In genomic region chr10:80147146-80147718, GRCm38 (mm10) we compare ENCODE assay signal across 8 mouse cellular contexts. TPM values are rescaled to one million over a fixed set of nuclear protein-coding genes. Genes with fewer than 3 reads are reported as not detected.
DNase-seq lines count a peak whose midpoint lies in the region; ATAC-seq and TF ChIP-seq lines count a peak whose summit lies in the region.

No protein-coding gene starts in this region.

- peak overlapping the region; percentile 99 for H3K4me2 ChIP-seq in liver, embryonic 13.5 days

- DNase-seq in kidney, adult 2 months: no peak
- no peak for DNase-seq in kidney, postnatal 25 days
- DNase-seq in hindbrain, embryonic 10.5 days (ENCODE audit: low spot score): no peak
- DNase-seq in liver, embryonic 13.5 days: peak; percentile 53
- no peak for DNase-seq in urinary bladder, postnatal 14 days (ENCODE audit: low spot score)
- DNase-seq in embryo, embryonic 11 days: no peak
- DNase-seq in layer of hippocampus, adult 18-20 months (ENCODE audit: low spot score in 2 of 2): no peak

- H3K9ac ChIP-seq in liver, embryonic 13.5 days: peak overlapping the region; percentile 90

- peak overlapping the region; percentile 91; the same call in 1 of the 2 replicates for H3K4me3 ChIP-seq in kidney, adult 2 months (ENCODE audit: insufficient read depth, low read depth, low read length)
- peak overlapping the region; percentile 89 for H3K4me3 ChIP-seq in brown adipose tissue, adult 24 weeks (ENCODE audit: insufficient read depth, low read depth, low read length)
- H3K4me3 ChIP-seq in hindbrain, embryonic 10.5 days: peak overlapping the region; percentile 99
- peak overlapping the region; percentile 91 for H3K4me3 ChIP-seq in liver, embryonic 13.5 days (replicated peaks)

- H3K27ac ChIP-seq in kidney, adult 2 months (ENCODE audit: insufficient read depth, low read depth, low read length): peak overlapping the region; percentile 97
- H3K27ac ChIP-seq in brown adipose tissue, adult 24 weeks (replicated peaks; ENCODE audit: low read depth, low read length): peak overlapping the region; percentile 97
- peak overlapping the region; percentile 100 for H3K27ac ChIP-seq in hindbrain, embryonic 10.5 days
- peak overlapping the region; percentile 98 for H3K27ac ChIP-seq in liver, embryonic 13.5 days

- H3K27me3 ChIP-seq in kidney, adult 2 months (replicated peaks; ENCODE audit: control insufficient read depth, insufficient read depth, low read length): no peaks in the 10 kb centered on the region
- H3K27me3 ChIP-seq in hindbrain, embryonic 10.5 days (ENCODE audit: insufficient read depth, poor library complexity, severe bottlenecking): no peaks in the 10 kb centered on the region
- H3K27me3 ChIP-seq in liver, embryonic 13.5 days: no peaks in the 10 kb centered on the region

- no peaks in the 10 kb centered on the region for H3K9me3 ChIP-seq in hindbrain, embryonic 10.5 days
- H3K9me3 ChIP-seq in liver, embryonic 13.5 days (replicated peaks): no peaks in the 10 kb centered on the region

- H3K36me3 ChIP-seq in kidney, adult 2 months (ENCODE audit: control insufficient read depth, insufficient read depth, low read length): peaks cover 6% of the 10 kb centered on the region; the same call in 1 of the 2 replicates
- H3K36me3 ChIP-seq in hindbrain, embryonic 10.5 days: peaks cover 67% of the 10 kb centered on the region
- H3K36me3 ChIP-seq in liver, embryonic 13.5 days: peaks cover 62% of the 10 kb centered on the region

- H3K4me1 ChIP-seq in kidney, adult 2 months (ENCODE audit: control insufficient read depth, insufficient read depth, low read length): peaks cover 24% of the 10 kb centered on the region
- H3K4me1 ChIP-seq in brown adipose tissue, adult 24 weeks (ENCODE audit: control insufficient read depth, insufficient read depth, insufficient read length, low read length): peaks cover 7% of the 10 kb centered on the region
- H3K4me1 ChIP-seq in hindbrain, embryonic 10.5 days (replicated peaks): peaks cover 76% of the 10 kb centered on the region
- H3K4me1 ChIP-seq in liver, embryonic 13.5 days (replicated peaks): peaks cover 88% of the 10 kb centered on the region

- ATAC-seq in liver, embryonic 13.5 days (ENCODE audit: low read depth): no peak

- TF ChIP-seq POLR2A in kidney, adult 2 months (IDR thresholded peaks at IDR 0.05; ENCODE audit: low read depth, low read length): no peak

- 45% methylated on average over 5 of the region's 5 CpGs for WGBS in kidney, adult 2 months
- 75% methylated on average over 5 of the region's 5 CpGs for WGBS in hindbrain, embryonic 10.5 days
- WGBS in liver, embryonic 13.5 days (ENCODE audit: insufficient replicate concordance): 25% methylated on average over 5 of the region's 5 CpGs

- no peak for TF ChIP-seq CTCF in kidney, adult 2 months (conservative IDR thresholded peaks at IDR 0.05; ENCODE audit: insufficient read depth, insufficient read length, low read depth, low read length)

RNA-seq across cellular contexts. Expression of gene Midn, which starts 0.8 kb away (rescaled TPM):
- polyA plus RNA-seq in kidney, adult 2 months (2012; rRNA removed): 65.6 and 67.0 TPM in 2 replicates
- polyA plus RNA-seq in brown adipose tissue, adult 24 weeks (2012; ENCODE audit: insufficient read depth, insufficient read length, missing spikeins): 25.5 and 31.6 TPM in 2 replicates
- 22.3 and 24.6 TPM in 2 replicates for polyA plus RNA-seq in hindbrain, embryonic 10.5 days (2016; fragmentation: Nextera tagmentation; extraction: Ambion mirVana)
- polyA plus RNA-seq in liver, embryonic 13.5 days (2015; fragmentation: Nextera tagmentation; extraction: Ambion mirVana): 3.0 and 3.3 TPM in 2 replicates
- 10 to 100 TPM; 59.4 to 68.4 TPM for total RNA-seq in layer of hippocampus, adult 18-20 months (2021)

RNA-seq across cellular contexts. Expression of gene Cbarp, which starts 6.6 kb away (rescaled TPM):
- 8.1 and 8.7 TPM in 2 replicates for polyA plus RNA-seq in kidney, adult 2 months (2012; rRNA removed)
- 1.1 and 1.5 TPM in 2 replicates for polyA plus RNA-seq in brown adipose tissue, adult 24 weeks (2012; ENCODE audit: insufficient read depth, insufficient read length, missing spikeins)
- 7.1 and 15.0 TPM in 2 replicates for polyA plus RNA-seq in hindbrain, embryonic 10.5 days (2016; fragmentation: Nextera tagmentation; extraction: Ambion mirVana)
- 0.54 and 0.69 TPM in 2 replicates for polyA plus RNA-seq in liver, embryonic 13.5 days (2015; fragmentation: Nextera tagmentation; extraction: Ambion mirVana)
- total RNA-seq in layer of hippocampus, adult 18-20 months (2021): 100 to 1,000 TPM; 362 to 363 TPM

RNA-seq across cellular contexts. Expression of gene Atp5d, which starts 8.8 kb away (rescaled TPM):
- polyA plus RNA-seq in kidney, adult 2 months (2012; rRNA removed): 1,948 and 2,036 TPM in 2 replicates
- 1,146 and 1,395 TPM in 2 replicates for polyA plus RNA-seq in brown adipose tissue, adult 24 weeks (2012; ENCODE audit: insufficient read depth, insufficient read length, missing spikeins)
- 484 and 504 TPM in 2 replicates for polyA plus RNA-seq in hindbrain, embryonic 10.5 days (2016; fragmentation: Nextera tagmentation; extraction: Ambion mirVana)
- polyA plus RNA-seq in liver, embryonic 13.5 days (2015; fragmentation: Nextera tagmentation; extraction: Ambion mirVana): 358 and 362 TPM in 2 replicates
- 100 to 1,000 TPM; 354 to 359 TPM for total RNA-seq in layer of hippocampus, adult 18-20 months (2021)

RNA-seq across cellular contexts. Expression of gene Cirbp, which starts 18.6 kb away (rescaled TPM):
- 86.7 and 87.8 TPM in 2 replicates for polyA plus RNA-seq in kidney, adult 2 months (2012; rRNA removed)
- polyA plus RNA-seq in brown adipose tissue, adult 24 weeks (2012; ENCODE audit: insufficient read depth, insufficient read length, missing spikeins): 15.1 and 27.5 TPM in 2 replicates
- polyA plus RNA-seq in hindbrain, embryonic 10.5 days (2016; fragmentation: Nextera tagmentation; extraction: Ambion mirVana): 95.3 and 153 TPM in 2 replicates
- 19.5 and 21.9 TPM in 2 replicates for polyA plus RNA-seq in liver, embryonic 13.5 days (2015; fragmentation: Nextera tagmentation; extraction: Ambion mirVana)
- 10 to 100 TPM; 60.7 to 76.4 TPM for total RNA-seq in layer of hippocampus, adult 18-20 months (2021)

RNA-seq across cellular contexts. Expression of gene 1600002K03Rik, which starts 25.5 kb away (rescaled TPM):
- polyA plus RNA-seq in kidney, adult 2 months (2012; rRNA removed): 7.9 and 11.2 TPM in 2 replicates
- 10.9 and 14.9 TPM in 2 replicates for polyA plus RNA-seq in brown adipose tissue, adult 24 weeks (2012; ENCODE audit: insufficient read depth, insufficient read length, missing spikeins)
- 12.9 and 14.4 TPM in 2 replicates for polyA plus RNA-seq in hindbrain, embryonic 10.5 days (2016; fragmentation: Nextera tagmentation; extraction: Ambion mirVana)
- polyA plus RNA-seq in liver, embryonic 13.5 days (2015; fragmentation: Nextera tagmentation; extraction: Ambion mirVana): 14.8 and 15.1 TPM in 2 replicates
- total RNA-seq in layer of hippocampus, adult 18-20 months (2021): 1 to 10 TPM; 6.4 to 6.5 TPM
